Mouse (Mus musculus) liver, adult 2 months (tissue): ENCODE results near the gene Rnase2b.
A peak's percentile ranks its signal among the peaks of the same experiment; 100 is the strongest.
"Not testable (repeated sequence)": the region's sequence is repeated elsewhere in the genome, so short reads cannot be mapped to it uniquely, and the experiment has no call there.

Experiments used
- CTCF ChIP-seq: fragments of 200-500 bp; IDR thresholded peaks from 2 replicates; pipeline ENCODE4 v1.5.1; 2011; ENCODE audit warnings: low read depth, low read length, control low read depth
- POLR2A ChIP-seq: fragments of 200-500 bp; IDR thresholded peaks from 2 replicates; pipeline ENCODE4 v1.6.1; 2011; ENCODE audit warnings: low read length, control low read depth; ENCODE audit not compliant: insufficient read depth; ENCODE audit errors: extremely low read depth

- peak; percentile 64 for TF ChIP-seq CTCF
- TF ChIP-seq POLR2A, result not testable (repeated sequence)
Measured at GRCm38 (mm10) chr14:51172095-51172865, 10.2 kb downstream of the Rnase2b start.
